Comparison of ENCODE assay signal across 29 mouse cellular contexts in genomic region chr10:89490250-89490649, GRCm38 (mm10). TPM values are rescaled to one million over a fixed set of nuclear protein-coding genes. Genes with fewer than 3 reads are reported as not detected.
DNase-seq lines count a peak whose midpoint lies in the region; TF ChIP-seq lines count a peak whose summit lies in the region.
"Had no signal": no experiment of that assay in that cellular context is flagged by ENCODE, and none has a peak within 500 bp of the region (broad histone marks: within the 10 kb centered on the region; RNA-seq: fewer than 3 reads in every experiment).

No protein-coding gene starts in this region.

- intact Hi-C loops in left cerebral cortex, postnatal 4 days (cut with DNase I) = no loop called here

- WGBS in embryonic facial prominence, embryonic 10.5 days = 87% methylated on average over 3 of the region's 3 CpGs

- H3K9me3 ChIP-seq in embryonic facial prominence, embryonic 10.5 days = no peaks in the 10 kb centered on the region
- H3K9me3 ChIP-seq: embryonic facial prominence, embryonic 12.5 days; embryonic facial prominence, embryonic 15.5 days; forebrain, embryonic 12.5 days; forebrain, embryonic 15.5 days; heart, embryonic 10.5 days; heart, embryonic 13.5 days had no signal

- TF ChIP-seq POLR2A in testis, adult 2 months (IDR thresholded peaks at IDR 0.05; ENCODE audit: control insufficient read depth, low read depth, low read length) = no peak

- no peak overlapping the region for H3K4me3 ChIP-seq in testis, adult 2 months (ENCODE audit: control insufficient read depth, low read depth, low read length)
- no peak overlapping the region for H3K4me3 ChIP-seq in embryonic facial prominence, embryonic 10.5 days
- H3K4me3 ChIP-seq: embryonic facial prominence, embryonic 12.5 days; embryonic facial prominence, embryonic 15.5 days; forebrain, embryonic 12.5 days; forebrain, embryonic 15.5 days; heart, adult 2 months; heart, embryonic 10.5 days; heart, embryonic 13.5 days had no signal

- no peak for TF ChIP-seq CTCF in testis, adult 2 months (IDR thresholded peaks at IDR 0.05; ENCODE audit: control insufficient read depth, insufficient read depth, insufficient replicate concordance, low read depth, low read length)

- H3K36me3 ChIP-seq in testis, adult 2 months (ENCODE audit: control insufficient read depth, insufficient read depth, low read length) = no peaks in the 10 kb centered on the region
- no peaks in the 10 kb centered on the region for H3K36me3 ChIP-seq in embryonic facial prominence, embryonic 10.5 days (replicated peaks)
- H3K36me3 ChIP-seq: embryonic facial prominence, embryonic 12.5 days; embryonic facial prominence, embryonic 15.5 days; forebrain, embryonic 12.5 days; forebrain, embryonic 15.5 days; heart, embryonic 10.5 days; heart, embryonic 13.5 days had no signal

- DNase-seq in adrenal gland, adult 2 months = peak; percentile 27
- DNase-seq in adrenal gland, postnatal 25 days = no peak
- no peak for DNase-seq in testis, postnatal 10 days (ENCODE audit: low spot score)
- peak; percentile 35 for DNase-seq in adrenal gland, postnatal 14 days
- DNase-seq in gonadal fat pad, adult 2 months (ENCODE audit: low read depth) = peak; percentile 57
- DNase-seq in left cerebral cortex, postnatal 4 days = no peak
- no peak for DNase-seq in embryonic facial prominence, embryonic 10.5 days (ENCODE audit: low spot score)
- DNase-seq: cerebellum, adult 11-12 months; cerebellum, adult 9-10 months; cerebellum, postnatal 14 days; gastrocnemius, postnatal 25 days; heart, adult 2 months; heart, postnatal 14 days; heart, postnatal 4 days; kidney, adult 18-20 months had no signal

- H3K27ac ChIP-seq in testis, adult 2 months (ENCODE audit: control insufficient read depth, insufficient read depth, low read depth, low read length) = 0 out of 2 replicates have a peak overlapping the region, but pooled peaks have one; percentile 21
- H3K27ac ChIP-seq in embryonic facial prominence, embryonic 10.5 days (replicated peaks) = no peak overlapping the region
- H3K27ac ChIP-seq: embryonic facial prominence, embryonic 12.5 days; embryonic facial prominence, embryonic 15.5 days; forebrain, embryonic 12.5 days; forebrain, embryonic 15.5 days; heart, adult 2 months; heart, embryonic 10.5 days; heart, embryonic 13.5 days; hindbrain, embryonic 14.5 days; hindbrain, postnatal 0 days had no signal

- no peaks in the 10 kb centered on the region for H3K4me1 ChIP-seq in testis, adult 2 months (ENCODE audit: control insufficient read depth, insufficient read depth, low read length)
- H3K4me1 ChIP-seq in embryonic facial prominence, embryonic 10.5 days = no peaks in the 10 kb centered on the region
- H3K4me1 ChIP-seq: embryonic facial prominence, embryonic 12.5 days; embryonic facial prominence, embryonic 15.5 days; heart, embryonic 10.5 days; heart, embryonic 13.5 days had no signal

- no peaks in the 10 kb centered on the region for H3K27me3 ChIP-seq in testis, adult 2 months (ENCODE audit: control insufficient read depth, insufficient read depth, low read length)
- H3K27me3 ChIP-seq in embryonic facial prominence, embryonic 10.5 days (replicated peaks; ENCODE audit: low read depth, poor library complexity, severe bottlenecking) = peaks cover 42% of the 10 kb centered on the region
- H3K27me3 ChIP-seq: embryonic facial prominence, embryonic 12.5 days; embryonic facial prominence, embryonic 15.5 days; forebrain, embryonic 15.5 days; heart, embryonic 13.5 days had no signal

RNA-seq across cellular contexts. Expression of gene Nr1h4, which starts 43.1 kb away (rescaled TPM):
- 10 to 100 TPM; 20.3 to 23.5 TPM for total RNA-seq in adrenal gland, adult 2 months (2021)
- 6.3 and 8.4 TPM in 2 replicates for polyA plus RNA-seq in adrenal gland, adult 2 months (2012; rRNA removed)
- total RNA-seq in adrenal gland, postnatal 25 days (2021) = 31.0 and 38.1 TPM in 2 replicates
- 0.05 and 0.26 TPM in 2 replicates for polyA plus RNA-seq in testis, adult 2 months (2012; rRNA removed)
- 14.1 and 21.5 TPM in 2 replicates for total RNA-seq in adrenal gland, postnatal 14 days (2021)
- polyA plus RNA-seq in gonadal fat pad, adult 2 months (2012; rRNA removed) = 0.35 and 0.42 TPM in 2 replicates
- under 1 TPM; 0.34 to 0.50 TPM for total RNA-seq in left cerebral cortex, postnatal 4 days (2021)
- not detected in 2 replicates for polyA plus RNA-seq in embryonic facial prominence, embryonic 10.5 days (2016; fragmentation: Nextera tagmentation; extraction: Ambion mirVana)
- total RNA-seq: gastrocnemius, postnatal 25 days; granulocyte monocyte progenitor cell, adult 5-6 weeks; hindbrain, postnatal 0 days; MEL had no signal
- polyA plus RNA-seq: CD4-positive, CD25-positive, alpha-beta regulatory T cell, adult 4 months; embryonic facial prominence, embryonic 12.5 days; embryonic facial prominence, embryonic 15.5 days; forebrain, embryonic 12.5 days; hindbrain, embryonic 11.5 days; inflammation-experienced regulatory T-cells, adult 6 months had no signal

RNA-seq across cellular contexts. Expression of gene Gas2l3, which starts 46.5 kb away (rescaled TPM):
- total RNA-seq in adrenal gland, adult 2 months (2021) = 1 to 10 TPM; 2.3 to 8.1 TPM
- 0.38 and 1.1 TPM in 2 replicates for polyA plus RNA-seq in adrenal gland, adult 2 months (2012; rRNA removed)
- total RNA-seq in adrenal gland, postnatal 25 days (2021) = 4.5 and 8.0 TPM in 2 replicates
- 0.42 TPM in 2 replicates for polyA plus RNA-seq in testis, adult 2 months (2012; rRNA removed)
- 8.5 and 9.2 TPM in 2 replicates for total RNA-seq in adrenal gland, postnatal 14 days (2021)
- polyA plus RNA-seq in gonadal fat pad, adult 2 months (2012; rRNA removed) = 0.49 and 1.2 TPM in 2 replicates
- total RNA-seq in left cerebral cortex, postnatal 4 days (2021) = 1 to 10 TPM; 4.8 to 6.3 TPM
- polyA plus RNA-seq in embryonic facial prominence, embryonic 10.5 days (2016; fragmentation: Nextera tagmentation; extraction: Ambion mirVana) = 14.2 and 16.8 TPM in 2 replicates

Comparison
In these comparisons a context has a peak if more than half of its experiments do, and no peak if none do; other contexts are left out.
1. DNase-seq: peak in adrenal gland, adult 2 months (single experiment), adrenal gland, postnatal 14 days (single experiment) and gonadal fat pad, adult 2 months (single experiment); none in adrenal gland, postnatal 25 days (single experiment), testis, postnatal 10 days (single experiment), left cerebral cortex, postnatal 4 days (single experiment) and embryonic facial prominence, embryonic 10.5 days (single experiment).
2. RNA of gene Nr1h4, which starts 43.1 kb away (total RNA-seq): 31.0 to 38.1 TPM in adrenal gland, postnatal 25 days, 20.3 to 23.5 TPM in adrenal gland, adult 2 months and 14.1 to 21.5 TPM in adrenal gland, postnatal 14 days; 0.34 to 0.50 TPM in left cerebral cortex, postnatal 4 days; every median in the first group is over 10 times any median in the second.